Mouse (Mus musculus) heart, embryonic 11.5 days (tissue): ENCODE results near the gene Gm12216. TPM values are rescaled to one million over a fixed set of nuclear protein-coding genes. Genes with fewer than 3 reads are reported as not detected.
"Not testable (repeated sequence)": the region's sequence is repeated elsewhere in the genome, so short reads cannot be mapped to it uniquely, and the experiment has no call there.

Source experiments
- ATAC-seq: fragments of 200-750 bp; cut with Nextera tagmentation; replicated peaks from 2 replicates; pipeline ENCODE4 v1.8.0; 2017; ENCODE audit warnings: moderate library complexity; ENCODE audit not compliant: insufficient number of reproducible peaks, low FRiP score, low TSS enrichment
- H3K27ac ChIP-seq: fragments of 300-500 bp; sonication (generic); 2 replicates; pipeline ENCODE4 v1.5.1; 2014; ENCODE audit warnings: mild to moderate bottlenecking, low read depth, low read length
- H3K27me3 ChIP-seq: fragments of 300-500 bp; sonication (generic); 2 replicates; pipeline ENCODE4 v1.6.1; 2014; ENCODE audit warnings: mild to moderate bottlenecking, low read length, mixed read lengths; ENCODE audit not compliant: control insufficient read depth, insufficient read depth
- H3K36me3 ChIP-seq: fragments of 300-500 bp; sonication (generic); 2 replicates; pipeline ENCODE4 v1.6.1; 2014; ENCODE audit warnings: mild to moderate bottlenecking, low read length, moderate library complexity, mixed read lengths; ENCODE audit not compliant: control insufficient read depth, insufficient read depth
- H3K4me1 ChIP-seq: fragments of 300-500 bp; sonication (generic); 2 replicates; pipeline ENCODE4 v1.6.1; 2014; ENCODE audit warnings: low read length; ENCODE audit not compliant: control insufficient read depth, insufficient read depth
- H3K4me2 ChIP-seq: fragments of 300-500 bp; sonication (generic); 2 replicates; pipeline ENCODE4 v1.6.1; 2014; ENCODE audit warnings: mild to moderate bottlenecking, moderate library complexity
- H3K4me3 ChIP-seq: fragments of 300-500 bp; sonication (generic); 2 replicates; pipeline ENCODE4 v1.5.1; 2014; ENCODE audit warnings: low read depth, low read length
- H3K9ac ChIP-seq: fragments of 300-500 bp; sonication (generic); 2 replicates; pipeline ENCODE4 v1.6.1; 2014; ENCODE audit warnings: mild to moderate bottlenecking, low read depth, low read length, moderate library complexity
- H3K9me3 ChIP-seq: fragments of 300-500 bp; sonication (generic); replicated peaks from 2 replicates; pipeline ENCODE4 v1.6.1; 2016; ENCODE audit warnings: low read length; ENCODE audit not compliant: control insufficient read depth
- WGBS: fragments of 180-500 bp; shearing (Covaris S2); extraction: QIAGEN DNeasy Blood & Tissue Kit; methylation state at CpG from one replicate; pipeline ENCODE4 v1.1.7; 2014; ENCODE audit not compliant: insufficient replicate concordance; 5-methylcytosine and 5-hydroxymethylcytosine counted together
- polyA plus RNA-seq: library from polyadenylated mRNA; unstranded; fragments of >200 nt; fragmentation: Nextera tagmentation; extraction: Ambion mirVana; gene quantifications from 2 replicates; pipeline ENCODE4 v1.2.1, GENCODE M21; 2014

The Gm12216 gene
- polyA plus RNA-seq, 1 experiment from 2014 or later, result not detected

DNA sequence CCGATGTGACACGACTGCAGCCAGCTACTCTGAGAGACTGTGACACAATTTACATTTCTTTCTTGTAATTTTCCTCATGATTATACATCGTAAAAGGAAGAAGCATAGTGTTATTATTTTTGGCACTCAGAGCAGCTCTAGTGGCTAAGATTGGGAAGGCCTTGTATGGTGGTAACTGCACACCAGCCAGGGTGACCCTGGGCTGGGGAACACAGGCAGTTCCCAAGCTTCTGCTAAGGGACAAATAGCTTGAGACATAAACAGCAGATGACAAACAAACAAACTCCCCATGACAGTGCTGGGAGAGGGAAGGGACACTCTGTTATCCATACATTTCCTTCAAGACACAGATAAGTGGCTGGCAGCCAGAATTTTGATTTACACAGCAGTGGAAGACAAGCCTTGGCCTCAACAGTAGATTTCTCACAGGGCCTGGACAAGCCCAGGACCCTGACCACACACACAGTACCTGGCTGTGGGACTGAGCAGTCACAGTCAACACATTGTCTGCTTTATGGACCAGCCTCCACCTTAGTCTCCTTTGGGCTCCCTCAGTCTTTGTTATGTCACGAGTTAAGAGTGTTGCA, 5.8 kb upstream of the Gm12216 start:
- H3K4me1 ChIP-seq, H3K4me3 ChIP-seq, H3K9me3 ChIP-seq, H3K27me3 ChIP-seq, H3K27ac ChIP-seq, H3K9ac ChIP-seq, H3K4me2 ChIP-seq, H3K36me3 ChIP-seq, ATAC-seq: not testable (repeated sequence)
- 78% methylated on average over 1 of the region's 4 CpGs for WGBS

DNA sequence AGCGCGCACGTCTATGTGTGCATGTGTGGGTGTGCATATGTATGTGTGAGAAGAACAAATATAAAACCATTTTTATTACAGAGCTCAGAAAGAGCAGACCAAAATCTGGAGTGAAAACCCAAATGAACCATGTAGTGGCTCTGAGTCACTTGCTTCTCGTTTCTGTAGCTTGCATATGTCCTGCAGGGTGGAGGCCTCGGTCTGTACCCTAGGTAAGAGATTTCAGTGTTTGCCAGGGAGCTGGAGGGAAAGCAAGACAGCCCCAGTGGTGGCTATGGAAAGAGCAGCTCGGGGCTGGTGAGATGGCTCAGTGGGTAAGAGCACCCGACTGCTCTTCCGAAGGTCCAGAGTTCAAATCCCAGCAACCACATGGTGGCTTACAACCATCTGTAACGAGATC, 1.9 kb upstream of the Gm12216 start:
- H3K9me3 ChIP-seq, H3K9ac ChIP-seq, H3K4me2 ChIP-seq, H3K27me3 ChIP-seq, ATAC-seq, H3K36me3 ChIP-seq, H3K4me1 ChIP-seq, H3K27ac ChIP-seq, H3K4me3 ChIP-seq: not testable (repeated sequence)
- WGBS, result 86% methylated on average over 8 of the region's 9 CpGs

DNA sequence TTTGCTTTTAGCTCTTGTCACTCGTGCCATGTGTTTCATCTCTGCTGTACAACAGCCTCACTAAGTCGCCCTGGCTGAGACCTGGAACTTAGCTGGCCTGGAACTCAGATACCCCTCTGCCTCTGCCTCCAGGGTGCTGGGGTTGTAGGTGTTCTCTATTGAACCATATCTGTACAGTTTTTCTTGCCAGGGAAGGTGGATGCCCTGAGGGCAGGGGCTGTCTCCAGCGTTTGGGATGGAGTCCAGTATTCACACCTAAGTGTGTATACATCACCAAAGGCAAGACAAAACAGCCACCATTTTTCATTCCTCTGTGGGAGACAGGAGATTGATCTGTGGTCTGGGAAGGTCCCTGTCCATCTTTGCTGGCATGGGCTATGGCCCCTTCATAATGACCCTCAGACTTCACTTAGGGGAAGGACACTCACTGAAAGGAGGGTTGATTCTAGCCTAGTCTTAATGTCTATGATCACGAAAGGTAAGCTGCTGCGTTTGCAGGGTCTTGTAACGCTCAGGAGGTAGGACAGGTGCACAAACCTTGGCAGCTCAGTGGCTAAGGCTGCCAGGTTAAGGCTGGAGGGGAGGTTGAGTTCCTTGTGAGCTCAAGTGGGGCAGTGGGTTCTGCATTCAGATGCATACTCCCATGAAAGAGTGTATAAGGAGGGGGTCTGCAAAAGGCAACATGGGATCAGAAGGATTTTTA, 847 bp downstream of the Gm12216 start:
- Histone ChIP-seq H3K4me3 (no peak overlapping the region), H3K4me2 (peak overlapping the region; percentile 78), H3K27me3 (no peaks in the 10 kb centered on the region), H3K9me3 (no peaks in the 10 kb centered on the region), H3K27ac (no peak overlapping the region), H3K36me3 (no peaks in the 10 kb centered on the region), H3K9ac (no peak overlapping the region), H3K4me1 (no peaks in the 10 kb centered on the region)
- no peak for ATAC-seq
- 77% methylated on average over 6 of the region's 6 CpGs for WGBS

DNA sequence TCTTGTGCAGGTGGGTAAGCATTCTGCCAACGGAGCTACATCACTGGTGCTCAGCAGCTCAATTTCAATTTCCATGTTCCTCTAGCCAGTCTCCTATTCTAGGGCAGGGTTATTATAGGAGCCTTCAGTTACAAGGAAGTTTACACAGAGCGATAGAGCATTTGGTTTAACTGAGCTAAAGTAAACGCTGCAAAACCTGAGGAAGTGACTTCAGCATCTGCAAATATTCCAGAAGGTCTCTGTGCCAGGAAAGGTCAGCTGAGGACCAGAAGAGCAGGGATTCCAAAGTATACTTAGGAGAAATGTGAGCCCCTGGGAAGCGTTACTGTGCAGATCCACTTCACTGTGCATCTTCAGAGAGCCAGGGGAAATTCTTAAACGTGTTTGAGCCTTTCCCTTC, 5.4 kb downstream of the Gm12216 start:
- Histone ChIP-seq H3K27me3 (no peaks in the 10 kb centered on the region), H3K27ac (no peak overlapping the region), H3K4me3 (no peak overlapping the region), H3K4me1 (peaks cover 5% of the 10 kb centered on the region; the same call in 1 of the 2 replicates), H3K9me3 (no peaks in the 10 kb centered on the region), H3K9ac (no peak overlapping the region), H3K4me2 (no peak overlapping the region), H3K36me3 (no peaks in the 10 kb centered on the region)
- no peak for ATAC-seq
- WGBS, result 41% methylated on average over 5 of the region's 5 CpGs

DNA sequence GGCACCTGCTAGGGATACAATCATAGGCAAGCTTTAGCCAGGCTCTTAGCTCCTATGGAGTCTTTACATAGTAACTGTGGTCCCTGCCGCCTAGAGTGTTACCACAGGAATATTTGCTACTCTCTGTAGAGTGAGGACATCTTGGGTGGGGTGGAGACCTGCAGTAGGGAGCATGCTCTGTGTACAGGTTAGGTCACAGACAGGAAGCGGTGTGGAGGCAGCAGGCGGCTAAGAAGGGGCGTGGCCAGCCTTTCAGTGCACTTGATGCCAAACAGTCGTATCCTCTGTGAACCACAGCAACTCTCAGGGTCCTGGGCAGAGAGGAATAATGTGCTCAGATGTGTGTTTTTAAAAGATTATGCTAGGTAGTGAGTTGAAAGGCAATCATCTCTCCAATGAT, 7.3 kb downstream of the Gm12216 start:
- Histone ChIP-seq H3K4me2 (no peak overlapping the region), H3K4me3 (no peak overlapping the region), H3K4me1 (peaks cover 5% of the 10 kb centered on the region; the same call in 1 of the 2 replicates), H3K9ac (no peak overlapping the region), H3K27ac (no peak overlapping the region), H3K36me3 (no peaks in the 10 kb centered on the region), H3K27me3 (no peaks in the 10 kb centered on the region), H3K9me3 (no peaks in the 10 kb centered on the region)
- ATAC-seq, result no peak
- WGBS, result 32% methylated on average over 5 of the region's 5 CpGs

DNA sequence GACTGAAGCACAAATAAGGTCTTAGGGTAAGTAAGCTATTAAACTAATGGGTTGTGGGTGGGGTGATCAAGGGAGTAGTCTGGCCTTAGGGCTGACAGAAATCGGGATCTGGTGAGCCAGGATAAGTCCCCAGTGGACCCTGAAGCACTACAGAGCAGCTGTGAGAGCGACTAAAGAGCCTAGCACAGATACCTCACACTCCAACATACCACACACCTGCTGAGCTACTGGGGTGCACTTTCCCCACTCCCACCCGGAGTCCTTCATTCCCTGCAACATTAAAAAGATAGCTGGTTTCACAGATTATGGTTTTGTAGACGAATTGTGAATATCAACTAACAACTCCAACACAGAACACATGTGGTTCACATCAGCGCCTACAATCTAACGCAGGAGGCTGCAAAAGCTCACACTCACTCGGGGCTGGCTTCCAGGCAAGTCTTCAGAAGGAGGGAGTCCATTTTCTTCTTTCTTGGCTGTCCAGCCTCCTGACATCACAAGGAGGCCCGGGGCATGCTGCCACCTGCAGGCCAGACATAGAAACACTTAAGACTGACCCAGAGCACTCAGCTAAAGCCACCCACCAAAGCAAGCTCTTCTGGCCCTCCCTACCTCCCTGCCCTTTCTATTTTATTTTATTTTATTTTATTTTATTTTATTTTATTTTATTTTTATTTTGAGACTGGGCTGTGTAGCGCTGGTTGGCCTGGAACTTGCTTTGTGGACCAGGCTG, 9.3 kb downstream of the Gm12216 start:
- Histone ChIP-seq H3K4me3 (no peak overlapping the region), H3K9me3 (no peaks in the 10 kb centered on the region), H3K36me3 (no peaks in the 10 kb centered on the region), H3K27me3 (no peaks in the 10 kb centered on the region), H3K9ac (no peak overlapping the region), H3K27ac (no peak overlapping the region), H3K4me2 (no peak overlapping the region; the same call in 1 of the 2 replicates), H3K4me1 (peaks cover 5% of the 10 kb centered on the region; the same call in 1 of the 2 replicates)
- peak; percentile 69; the same call in 1 of the 2 replicates for ATAC-seq
- 31% methylated on average over 9 of the region's 9 CpGs for WGBS

DNA sequence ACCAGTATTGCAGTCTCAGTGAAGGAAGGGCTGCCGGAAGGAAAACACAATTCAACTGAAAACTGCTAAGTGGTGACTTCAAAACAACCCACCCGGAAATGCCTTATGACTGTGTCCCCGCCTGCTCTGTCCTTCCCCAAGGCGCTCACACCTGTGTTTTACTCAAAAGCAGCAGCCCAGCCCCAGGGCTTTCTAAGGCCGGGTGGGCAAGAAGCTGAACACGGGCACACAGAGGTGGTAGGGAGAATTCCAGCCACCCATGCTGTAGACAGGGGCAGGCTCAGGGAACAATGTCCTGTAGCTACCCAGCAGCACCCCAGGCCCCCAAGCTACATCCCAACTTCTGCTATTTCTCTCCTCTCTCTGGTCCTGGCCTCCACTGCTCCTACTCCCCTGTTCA, 13.4 kb downstream of the Gm12216 start:
- WGBS, result 83% methylated on average over 6 of the region's 6 CpGs
- Histone ChIP-seq H3K9me3 (no peaks in the 10 kb centered on the region), H3K27me3 (peaks cover 4% of the 10 kb centered on the region), H3K36me3 (no peaks in the 10 kb centered on the region), H3K4me1 (no peaks in the 10 kb centered on the region), H3K27ac (no peak overlapping the region), H3K4me3 (no peak overlapping the region), H3K4me2 (no peak overlapping the region), H3K9ac (no peak overlapping the region)
- ATAC-seq, result no peak

DNA sequence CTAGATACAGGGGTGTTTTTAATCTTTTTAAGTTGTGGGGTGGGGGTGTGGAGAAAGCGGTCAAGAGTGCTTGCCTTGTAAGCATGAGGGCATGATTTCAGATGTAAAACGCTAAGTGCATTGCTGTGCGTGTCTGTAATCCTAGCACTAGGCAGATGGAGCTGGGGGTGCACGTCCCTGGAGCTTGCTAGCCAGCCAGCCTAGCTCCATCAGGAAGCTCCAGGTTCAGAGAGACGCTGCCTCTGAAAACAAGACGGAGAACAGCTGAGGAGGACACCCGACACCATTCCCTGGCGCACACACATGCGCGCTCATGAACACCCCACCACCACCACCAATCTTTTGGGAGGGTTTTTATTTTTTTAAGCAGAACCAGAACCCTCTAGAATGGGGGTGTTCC, 15.9 kb downstream of the Gm12216 start:
- H3K9ac ChIP-seq, result no peak overlapping the region
- no peak overlapping the region for H3K27ac ChIP-seq
- ATAC-seq, result no peak
- H3K4me3 ChIP-seq, result no peak overlapping the region
- no peaks in the 10 kb centered on the region for H3K36me3 ChIP-seq
- 64% methylated on average over 10 of the region's 10 CpGs for whole genome bisulfite sequencing
- H3K4me2 ChIP-seq, result no peak overlapping the region
- 0 out of 2 replicates have a peak, but pooled peaks cover 8% of the 10 kb centered on the region for H3K4me1 ChIP-seq
- H3K27me3 ChIP-seq, result peaks cover 4% of the 10 kb centered on the region
- H3K9me3 ChIP-seq, result no peaks in the 10 kb centered on the region
